24 mouse cellular contexts compared by ENCODE assay signal in genomic region chr16:32214156-32214555, GRCm38 (mm10). TPM values are rescaled to one million over a fixed set of nuclear protein-coding genes. Genes with fewer than 3 reads are reported as not detected.
"Had no signal": no experiment of that assay in that cellular context is flagged by ENCODE, and none has a peak within 500 bp of the region (broad histone marks: within the 10 kb centered on the region; RNA-seq: fewer than 3 reads in every experiment).

No protein-coding gene starts in this region.

- H3K4me3 ChIP-seq: layer of hippocampus, adult 2 months; limb, embryonic 12.5 days; liver, embryonic 13.5 days; lung, embryonic 15.5 days; megakaryocyte, embryonic 14.5 days; midbrain, embryonic 15.5 days; neural tube, embryonic 12.5 days; stomach, embryonic 15.5 days had no signal

- DNase-seq: kidney, postnatal 10 days; kidney, postnatal 4 days; liver; liver, embryonic 13.5 days; liver, postnatal 0 days; lung, postnatal 14 days; thymus, adult 2 months; thymus, postnatal 25 days had no signal

- H3K36me3 ChIP-seq: limb, embryonic 12.5 days; liver, embryonic 13.5 days; lung, embryonic 15.5 days; midbrain, embryonic 15.5 days; neural tube, embryonic 12.5 days; stomach, embryonic 15.5 days had no signal

- H3K27ac ChIP-seq: layer of hippocampus, adult 2 months; limb, embryonic 12.5 days; liver, embryonic 13.5 days; lung, embryonic 15.5 days; macrophage; midbrain, embryonic 15.5 days; neural tube, embryonic 12.5 days; stomach, embryonic 15.5 days had no signal

- H3K9me3 ChIP-seq: midbrain, embryonic 15.5 days; stomach, embryonic 15.5 days had no signal

- H3K27me3 ChIP-seq: limb, embryonic 12.5 days; liver, embryonic 13.5 days; lung, embryonic 15.5 days; midbrain, embryonic 15.5 days; neural tube, embryonic 12.5 days; stomach, embryonic 15.5 days had no signal

- H3K4me1 ChIP-seq: limb, embryonic 12.5 days; liver, embryonic 13.5 days; lung, embryonic 15.5 days; midbrain, embryonic 15.5 days; neural tube, embryonic 12.5 days; stomach, embryonic 15.5 days had no signal

- ATAC-seq: liver, postnatal 0 days; midbrain, embryonic 15.5 days had no signal

- H3K4me2 ChIP-seq: limb, embryonic 12.5 days; liver, embryonic 13.5 days; lung, embryonic 15.5 days; midbrain, embryonic 11.5 days; midbrain, embryonic 15.5 days; neural tube, embryonic 12.5 days; stomach, embryonic 15.5 days had no signal

- H3K9ac ChIP-seq: limb, embryonic 12.5 days; liver, embryonic 13.5 days; liver, postnatal 0 days; lung, embryonic 15.5 days; midbrain, embryonic 15.5 days; neural tube, embryonic 12.5 days; stomach, embryonic 15.5 days had no signal

RNA-seq across cellular contexts. Expression of gene Bex6, which starts 34.5 kb away (rescaled TPM):
- total RNA-seq: layer of hippocampus, adult 2 months; layer of hippocampus, postnatal 10 days; left cerebral cortex, postnatal 25 days; neutrophil, adult 5-6 weeks had no signal
- polyA plus RNA-seq: kidney, embryonic 14.5 days; limb, embryonic 12.5 days; midbrain, embryonic 11.5 days; midbrain, embryonic 15.5 days; neural tube, embryonic 12.5 days had no signal

RNA-seq across cellular contexts. Expression of gene Smco1, which starts 57.1 kb away (rescaled TPM):
- total RNA-seq: layer of hippocampus, adult 2 months; monocyte, adult 5-6 weeks; neutrophil, adult 5-6 weeks had no signal
- polyA plus RNA-seq: kidney, embryonic 14.5 days; limb, embryonic 12.5 days; liver, embryonic 13.5 days; liver, postnatal 0 days; lung, embryonic 15.5 days; macrophage; midbrain, embryonic 11.5 days; midbrain, embryonic 15.5 days; neural tube, embryonic 12.5 days; spleen, adult 2 months; urinary bladder, adult 2 months had no signal
